Mouse (Mus musculus) forebrain, embryonic 13.5 days (tissue): ENCODE data around the gene Baat. TPM values are rescaled to one million over a fixed set of nuclear protein-coding genes. Genes with fewer than 3 reads are reported as not detected.

Source experiments
- ATAC-seq: fragments of 200-750 bp; cut with Nextera tagmentation; 2 replicates; pipeline ENCODE4 v1.8.0; 2017
- H3K27ac ChIP-seq: fragments of 300-500 bp; sonication (generic); 2 replicates; pipeline ENCODE4 v1.5.1; 2015; ENCODE audit warnings: inconsistent platforms, mild to moderate bottlenecking, moderate library complexity
- H3K27me3 ChIP-seq: fragments of 300-500 bp; sonication (generic); 2 replicates; pipeline ENCODE4 v1.6.1; 2015; ENCODE audit warnings: mild to moderate bottlenecking, inconsistent platforms
- H3K36me3 ChIP-seq: fragments of 300-500 bp; sonication (generic); 2 replicates; pipeline ENCODE4 v1.6.1; 2015; ENCODE audit warnings: mild to moderate bottlenecking, inconsistent platforms; ENCODE audit not compliant: poor library complexity, severe bottlenecking
- H3K4me1 ChIP-seq: fragments of 300-500 bp; sonication (generic); 2 replicates; pipeline ENCODE4 v1.6.1; 2015; ENCODE audit warnings: inconsistent platforms
- H3K4me2 ChIP-seq: fragments of 300-500 bp; sonication (generic); 2 replicates; pipeline ENCODE4 v1.6.1; 2015; ENCODE audit warnings: inconsistent platforms, mild to moderate bottlenecking, moderate library complexity
- H3K4me3 ChIP-seq: fragments of 300-500 bp; sonication (generic); 2 replicates; pipeline ENCODE4 v1.5.1; 2015; ENCODE audit warnings: mild to moderate bottlenecking, inconsistent platforms
- H3K9ac ChIP-seq: fragments of 300-500 bp; sonication (generic); 2 replicates; pipeline ENCODE4 v1.6.1; 2015; ENCODE audit warnings: mild to moderate bottlenecking, inconsistent platforms
- H3K9me3 ChIP-seq: fragments of 300-500 bp; sonication (generic); replicated peaks from 2 replicates; pipeline ENCODE4 v1.6.1; 2016; ENCODE audit warnings: inconsistent platforms
- WGBS: fragments of 180-500 bp; shearing (Covaris S2); methylation state at CpG from one replicate; pipeline ENCODE4 v1.1.7; 2015; 5-methylcytosine and 5-hydroxymethylcytosine counted together
- polyA plus RNA-seq: library from polyadenylated mRNA; unstranded; fragments of >200 nt; fragmentation: Nextera tagmentation; extraction: Ambion mirVana; gene quantifications from 2 replicates; pipeline ENCODE4 v1.2.1, GENCODE M21; 2015

The Baat gene
- polyA plus RNA-seq: 0.14 TPM in 1 of 2 replicates, not detected in the other

DNA sequence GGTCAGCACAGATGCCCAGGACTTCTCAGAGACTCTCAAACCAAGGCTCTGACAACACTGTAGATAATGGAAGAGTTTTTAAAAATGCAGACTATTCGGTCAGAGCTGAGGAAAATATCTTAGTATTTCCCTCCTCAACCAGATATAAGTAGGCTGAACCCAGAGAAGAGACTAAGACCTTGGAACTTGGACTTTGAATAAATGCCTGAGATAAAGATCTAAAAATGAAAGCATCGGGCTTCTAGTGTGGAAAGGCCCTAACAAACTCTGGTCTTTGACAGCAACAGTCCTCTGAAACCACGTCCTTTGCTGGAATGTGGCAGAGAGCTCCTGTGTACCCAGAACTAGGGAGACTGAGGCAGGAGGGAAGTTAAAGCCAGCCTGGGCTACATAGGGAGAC lies at the start of gene Baat:
Gene Baat, minus strand, starts transcription at position 172 of the 400 bp plus-strand sequence.
- no peaks in the 10 kb centered on the region for H3K27me3 ChIP-seq
- H3K36me3 ChIP-seq: no peaks in the 10 kb centered on the region
- no peak within 1 kb of the TSS for H3K4me3 ChIP-seq
- WGBS: 81% methylated on average over 3 of the region's 3 CpGs
- H3K9me3 ChIP-seq: no peaks in the 10 kb centered on the region
- no peak within 1 kb of the TSS for H3K9ac ChIP-seq
- ATAC-seq: no peak
- H3K27ac ChIP-seq: no peak within 1 kb of the TSS
- no peaks in the 10 kb centered on the region for H3K4me1 ChIP-seq
- no peak within 1 kb of the TSS for H3K4me2 ChIP-seq

DNA sequence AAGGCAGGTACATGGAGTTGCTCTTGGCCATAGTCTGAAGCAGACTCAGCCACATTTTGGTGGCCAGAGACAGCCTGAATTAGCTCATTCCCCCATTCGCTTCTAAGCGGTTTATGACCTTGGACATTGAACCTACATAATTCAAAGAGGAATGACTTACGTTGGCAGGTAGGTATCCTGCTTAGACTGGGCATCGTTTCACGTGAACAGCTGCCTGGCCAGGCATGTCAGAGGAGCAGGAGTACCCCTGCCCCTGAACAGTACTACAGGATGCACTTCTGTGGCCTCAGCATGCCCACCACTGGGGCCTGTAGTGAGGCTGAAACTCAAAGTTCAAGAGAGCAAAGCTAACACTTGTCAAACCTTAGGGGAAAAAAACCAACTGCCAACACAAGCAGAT lies 47.0 kb upstream of the Baat start:
- Histone ChIP-seq H3K9ac (no peak overlapping the region), H3K4me1 (no peaks in the 10 kb centered on the region), H3K27ac (no peak overlapping the region), H3K27me3 (no peaks in the 10 kb centered on the region), H3K36me3 (no peaks in the 10 kb centered on the region), H3K4me3 (no peak overlapping the region), H3K4me2 (no peak overlapping the region), H3K9me3 (no peaks in the 10 kb centered on the region)
- 88% methylated on average over 5 of the region's 5 CpGs for WGBS
- no peak for ATAC-seq

DNA sequence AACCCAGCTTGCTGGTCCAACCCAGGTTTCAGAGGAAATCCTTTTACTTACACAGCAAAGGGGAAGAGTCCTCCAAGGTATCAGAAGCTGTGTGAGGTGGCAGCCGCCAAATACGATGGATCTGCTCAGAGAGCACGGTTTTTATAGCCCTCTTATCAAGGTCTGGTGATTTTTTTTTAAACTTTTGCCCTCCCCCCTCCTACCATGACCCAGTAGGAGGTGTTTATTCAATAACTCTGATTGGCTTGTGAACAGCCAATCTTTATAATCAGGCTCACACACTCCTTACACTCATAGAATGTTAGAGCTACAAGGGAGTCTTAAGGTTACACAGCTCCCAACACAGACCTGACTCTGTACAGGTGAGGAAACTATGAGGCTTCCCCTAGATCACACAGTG lies 43.0 kb upstream of the Baat start, which contains the start of gene Aldob:
Gene Aldob, minus strand, starts transcription at position 164 of the 400 bp plus-strand sequence.
- ATAC-seq: no peak
- H3K27ac ChIP-seq: no peak within 1 kb of the TSS
- H3K9ac ChIP-seq: no peak within 1 kb of the TSS
- H3K4me1 ChIP-seq: no peaks in the 10 kb centered on the region
- no peak within 1 kb of the TSS for H3K4me2 ChIP-seq
- no peaks in the 10 kb centered on the region for H3K27me3 ChIP-seq
- H3K36me3 ChIP-seq: no peaks in the 10 kb centered on the region
- no peak within 1 kb of the TSS for H3K4me3 ChIP-seq
- 75% methylated on average over 3 of the region's 3 CpGs for WGBS
- no peaks in the 10 kb centered on the region for H3K9me3 ChIP-seq

DNA sequence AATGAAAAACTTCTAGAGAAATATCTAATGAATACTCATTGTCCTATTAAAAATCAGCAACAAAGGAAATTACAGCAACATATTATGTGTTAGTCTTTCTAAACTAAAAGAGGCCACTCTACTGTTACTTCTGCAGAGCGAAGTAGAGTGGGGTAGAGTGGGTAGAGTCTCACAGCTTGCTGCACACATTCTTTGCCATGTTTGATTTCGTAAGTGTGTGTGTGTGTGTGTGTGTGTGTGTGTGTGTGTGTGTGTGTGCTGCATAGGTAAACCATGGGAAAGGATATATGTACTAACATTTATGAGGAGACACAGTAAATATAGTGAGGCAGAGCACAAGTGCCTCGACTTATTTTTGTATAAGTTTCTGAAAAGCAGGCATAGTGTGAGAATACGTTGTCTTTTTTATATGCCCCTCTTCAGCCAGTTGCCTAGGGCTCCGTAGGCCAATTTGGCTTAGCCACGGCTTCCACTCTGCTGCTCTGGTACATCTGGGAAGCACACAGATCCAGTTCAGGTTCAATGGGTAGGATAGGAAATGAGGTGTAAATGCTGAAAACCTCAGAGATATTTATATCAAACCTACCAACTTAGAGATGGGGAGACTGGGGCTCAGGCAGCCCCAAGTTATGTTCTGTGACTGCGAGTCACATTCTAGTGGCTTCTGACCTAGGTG lies 41.3 kb upstream of the Baat start:
- Histone ChIP-seq H3K9ac (no peak overlapping the region), H3K9me3 (no peaks in the 10 kb centered on the region), H3K27me3 (no peaks in the 10 kb centered on the region), H3K4me3 (no peak overlapping the region), H3K4me2 (no peak overlapping the region), H3K4me1 (no peaks in the 10 kb centered on the region), H3K36me3 (no peaks in the 10 kb centered on the region), H3K27ac (no peak overlapping the region)
- WGBS: 81% methylated on average over 7 of the region's 7 CpGs
- ATAC-seq: no peak

DNA sequence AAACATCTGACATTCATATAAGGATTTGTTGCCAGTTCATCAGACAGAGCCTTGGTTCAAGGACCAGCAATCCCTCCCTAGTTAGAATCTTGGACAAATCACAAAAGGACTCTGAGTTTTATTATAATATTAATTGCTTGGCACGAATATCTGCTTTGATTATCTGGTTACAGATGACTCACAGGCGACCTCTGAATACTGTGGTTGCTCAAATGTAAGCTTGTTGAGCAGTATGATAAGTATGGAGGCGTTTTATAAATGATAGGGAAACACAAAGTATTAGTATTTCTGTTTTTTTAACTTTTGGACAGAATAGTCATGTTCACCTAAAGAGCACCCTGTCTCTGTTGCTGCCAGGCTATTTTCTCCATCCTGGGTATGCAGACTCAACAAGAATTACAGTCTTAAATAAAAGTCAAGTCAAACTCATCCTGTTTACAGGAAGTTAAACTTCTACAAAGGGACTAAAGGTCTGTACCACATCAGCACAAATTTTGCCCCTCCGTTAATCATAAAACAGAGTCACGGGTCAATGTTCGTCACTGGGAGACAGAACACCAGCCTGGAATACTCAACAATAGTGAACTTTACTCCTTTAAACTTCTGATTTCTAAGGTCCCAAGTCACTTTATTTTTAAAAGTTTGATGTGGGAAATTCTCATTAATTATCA lies 40.7 kb upstream of the Baat start:
- Histone ChIP-seq H3K27me3 (no peaks in the 10 kb centered on the region), H3K9ac (no peak overlapping the region), H3K4me1 (no peaks in the 10 kb centered on the region), H3K4me2 (no peak overlapping the region), H3K4me3 (no peak overlapping the region), H3K27ac (no peak overlapping the region), H3K36me3 (no peaks in the 10 kb centered on the region), H3K9me3 (no peaks in the 10 kb centered on the region)
- WGBS: 74% methylated on average over 6 of the region's 6 CpGs
- no peak for ATAC-seq

DNA sequence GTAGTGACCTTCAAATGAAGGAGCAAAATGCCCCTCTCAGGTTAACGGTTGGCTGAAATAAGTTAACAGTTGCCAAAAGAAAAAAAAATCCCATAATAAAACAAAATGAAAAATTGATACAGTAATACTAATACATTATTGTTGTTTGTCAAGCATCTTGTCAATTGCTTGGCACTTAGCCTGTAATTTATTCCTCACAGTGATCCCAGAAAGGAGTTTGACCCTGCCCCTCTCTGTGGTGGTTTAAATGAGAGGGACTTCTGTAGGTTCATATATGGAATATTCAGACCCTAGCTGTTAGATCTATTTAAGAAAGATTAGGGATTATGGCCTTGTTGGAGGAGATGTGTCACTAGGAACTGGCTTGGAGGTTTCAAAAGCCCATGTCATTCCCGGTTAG lies 39.7 kb upstream of the Baat start:
- Histone ChIP-seq H3K4me2 (no peak overlapping the region), H3K4me3 (no peak overlapping the region), H3K9me3 (no peaks in the 10 kb centered on the region), H3K9ac (no peak overlapping the region), H3K4me1 (no peaks in the 10 kb centered on the region), H3K36me3 (no peaks in the 10 kb centered on the region), H3K27me3 (no peaks in the 10 kb centered on the region), H3K27ac (no peak overlapping the region)
- ATAC-seq: no peak
- WGBS: 92% methylated on average over 2 of the region's 2 CpGs

DNA sequence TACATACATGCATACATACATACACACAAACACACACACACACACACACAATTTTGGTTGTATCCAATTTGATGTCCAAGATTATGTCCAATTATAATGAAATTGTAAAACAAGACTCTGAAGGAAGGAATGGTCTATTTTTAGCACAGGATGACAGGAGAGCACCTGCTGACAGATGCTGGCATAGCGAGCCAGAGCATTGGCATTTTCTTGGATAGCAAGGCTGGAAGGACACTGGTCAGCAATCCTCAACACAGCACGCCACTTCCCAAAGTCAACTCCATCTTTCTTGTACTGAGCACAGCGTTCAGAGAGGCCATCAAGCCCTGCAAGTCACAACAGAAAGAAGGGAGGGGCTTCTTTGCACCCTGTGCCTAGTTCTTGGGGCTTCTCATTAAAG lies 34.6 kb upstream of the Baat start:
- no peaks in the 10 kb centered on the region for H3K36me3 ChIP-seq
- H3K9ac ChIP-seq: no peak overlapping the region
- H3K9me3 ChIP-seq: no peaks in the 10 kb centered on the region
- no peaks in the 10 kb centered on the region for H3K4me1 ChIP-seq
- H3K4me3 ChIP-seq: no peak overlapping the region
- 79% methylated on average over 3 of the region's 3 CpGs for WGBS
- H3K4me2 ChIP-seq: no peak overlapping the region
- no peak overlapping the region for H3K27ac ChIP-seq
- ATAC-seq: no peak
- H3K27me3 ChIP-seq: no peaks in the 10 kb centered on the region

DNA sequence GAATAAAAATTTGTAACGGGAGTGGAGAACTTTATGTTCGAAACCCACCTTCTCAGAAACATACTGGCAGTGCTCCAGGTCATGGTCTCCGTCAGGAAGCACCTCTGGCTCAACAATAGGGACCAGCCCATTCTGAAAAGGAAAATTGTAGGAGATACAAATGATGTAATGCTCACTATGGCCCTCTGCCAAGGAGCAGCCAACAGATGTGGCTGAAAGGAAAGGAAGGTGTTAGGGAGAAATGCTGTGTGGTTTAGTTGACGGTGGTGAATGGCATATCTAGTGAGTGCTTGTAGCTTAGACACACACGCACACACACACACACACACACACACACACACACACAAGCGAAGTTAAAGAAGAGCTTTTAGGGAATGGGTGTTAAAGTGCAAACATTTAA lies 33.3 kb upstream of the Baat start:
- H3K36me3 ChIP-seq: no peaks in the 10 kb centered on the region
- 61% methylated on average over 6 of the region's 6 CpGs for WGBS
- H3K27ac ChIP-seq: no peak overlapping the region
- ATAC-seq: no peak
- no peak overlapping the region for H3K4me3 ChIP-seq
- no peak overlapping the region for H3K9ac ChIP-seq
- H3K4me1 ChIP-seq: no peaks in the 10 kb centered on the region
- no peaks in the 10 kb centered on the region for H3K27me3 ChIP-seq
- no peak overlapping the region for H3K4me2 ChIP-seq
- H3K9me3 ChIP-seq: no peaks in the 10 kb centered on the region

DNA sequence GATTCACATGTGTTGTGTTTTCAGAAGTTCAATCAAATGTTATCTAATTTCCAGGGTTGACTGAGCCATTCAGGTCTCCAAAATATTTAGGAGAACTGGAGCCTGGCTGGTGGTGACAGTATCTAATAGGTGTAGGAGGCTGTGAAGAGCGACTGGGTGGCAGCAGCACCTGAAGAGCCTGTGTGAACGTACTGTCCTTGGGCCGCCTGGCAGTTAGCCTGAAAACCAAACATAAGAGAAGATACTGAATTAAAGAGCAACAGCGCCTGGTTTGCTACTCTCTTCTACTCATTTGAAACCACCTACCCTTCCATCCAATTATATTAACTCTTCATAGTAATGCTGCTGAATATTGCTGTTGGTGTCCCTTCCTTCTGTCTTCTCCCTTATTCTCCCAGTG lies 30.3 kb upstream of the Baat start:
- H3K36me3 ChIP-seq: peaks cover 9% of the 10 kb centered on the region
- H3K4me1 ChIP-seq: no peaks in the 10 kb centered on the region
- H3K4me3 ChIP-seq: no peak overlapping the region
- WGBS: 89% methylated on average over 4 of the region's 4 CpGs
- no peak for ATAC-seq
- H3K27ac ChIP-seq: no peak overlapping the region
- no peak overlapping the region for H3K9ac ChIP-seq
- no peaks in the 10 kb centered on the region for H3K27me3 ChIP-seq
- H3K4me2 ChIP-seq: no peak overlapping the region
- no peaks in the 10 kb centered on the region for H3K9me3 ChIP-seq

DNA sequence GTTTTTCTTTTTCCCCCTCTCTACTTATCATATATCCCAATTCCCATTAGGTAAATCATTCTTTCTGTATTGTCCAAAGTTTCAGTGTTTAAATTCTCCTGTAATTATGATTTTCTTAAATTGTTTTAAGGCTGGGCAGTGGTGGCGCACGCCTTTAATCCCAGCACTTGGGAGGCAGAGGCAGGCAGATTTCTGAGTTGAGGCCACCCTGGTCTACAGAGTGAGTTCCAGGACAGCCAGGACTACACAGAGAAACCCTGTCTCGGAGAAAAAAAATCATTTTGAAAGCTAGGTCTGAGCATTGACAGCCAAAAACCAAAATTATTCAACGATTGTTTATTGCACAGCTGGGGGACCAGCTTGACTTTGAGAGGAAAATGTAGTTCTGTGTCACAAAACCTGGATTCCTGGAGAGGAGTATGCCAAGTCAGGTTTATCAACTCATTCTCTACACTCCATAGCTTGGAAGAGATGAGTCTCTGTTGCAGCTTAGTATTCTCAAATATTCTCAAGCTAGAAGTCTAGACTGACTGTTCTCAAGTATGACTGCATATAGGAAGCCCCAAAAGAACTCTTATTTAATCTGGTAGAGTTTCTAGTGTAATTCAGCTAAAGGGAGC lies 29.4 kb upstream of the Baat start:
- peaks cover 12% of the 10 kb centered on the region for H3K36me3 ChIP-seq
- H3K4me2 ChIP-seq: no peak overlapping the region
- no peak for ATAC-seq
- no peak overlapping the region for H3K4me3 ChIP-seq
- no peaks in the 10 kb centered on the region for H3K4me1 ChIP-seq
- H3K27me3 ChIP-seq: no peaks in the 10 kb centered on the region
- no peak overlapping the region for H3K27ac ChIP-seq
- H3K9me3 ChIP-seq: no peaks in the 10 kb centered on the region
- 90% methylated on average over 4 of the region's 4 CpGs for WGBS
- H3K9ac ChIP-seq: no peak overlapping the region

DNA sequence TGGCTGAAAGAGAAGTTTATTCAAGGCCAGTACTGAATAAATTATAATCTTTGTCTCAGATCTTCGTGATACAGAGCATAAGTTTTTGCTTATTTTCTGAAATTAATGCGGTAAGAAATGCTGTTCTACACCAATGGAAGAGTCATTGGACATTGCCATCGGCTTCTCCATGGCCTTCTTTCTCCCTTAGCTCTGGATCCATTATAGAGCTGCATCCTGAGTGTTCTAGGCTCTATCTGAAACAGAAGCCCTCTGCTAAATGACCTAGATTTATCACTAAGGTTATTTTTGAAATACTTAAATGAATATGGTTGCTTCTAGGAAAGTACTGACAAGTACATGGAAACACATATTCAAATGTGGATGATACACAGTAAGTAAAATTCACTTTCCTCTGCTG lies 28.7 kb upstream of the Baat start:
- Histone ChIP-seq H3K9me3 (0 out of 2 replicates have a peak, but pooled peaks cover under 1% of the 10 kb centered on the region), H3K4me1 (no peaks in the 10 kb centered on the region), H3K27me3 (no peaks in the 10 kb centered on the region), H3K36me3 (peaks cover 20% of the 10 kb centered on the region), H3K4me3 (no peak overlapping the region), H3K9ac (no peak overlapping the region), H3K4me2 (no peak overlapping the region), H3K27ac (no peak overlapping the region)
- no peak for ATAC-seq
- WGBS: 88% methylated on average over 3 of the region's 3 CpGs

DNA sequence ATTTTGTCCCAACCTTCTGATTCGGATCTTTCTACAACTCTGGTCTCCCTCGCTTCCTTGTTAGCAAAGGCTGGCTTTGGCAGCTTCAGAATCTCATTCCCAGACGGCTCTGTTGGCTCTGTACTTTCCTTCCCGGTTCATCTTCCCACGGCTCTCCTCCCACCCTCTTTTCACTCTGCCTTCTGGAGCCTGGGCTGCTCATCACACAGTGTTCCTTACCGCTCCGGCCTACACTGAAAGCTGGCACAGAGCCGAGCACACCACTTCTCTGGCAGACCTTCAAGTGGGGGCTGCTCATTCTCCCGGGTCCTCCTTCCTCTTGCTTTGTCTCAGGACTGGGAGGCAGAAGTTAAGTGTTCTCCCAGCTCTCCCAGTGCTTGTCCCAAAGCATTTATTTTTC lies 16.2 kb upstream of the Baat start:
- Histone ChIP-seq H3K4me2 (peak overlapping the region; percentile 75), H3K4me3 (peak overlapping the region; percentile 74; the same call in 1 of the 2 replicates), H3K4me1 (peaks cover 32% of the 10 kb centered on the region), H3K27me3 (no peaks in the 10 kb centered on the region), H3K27ac (no peak overlapping the region), H3K9ac (0 out of 2 replicates have a peak overlapping the region, but pooled peaks have one; percentile 76), H3K36me3 (peaks cover 20% of the 10 kb centered on the region), H3K9me3 (no peaks in the 10 kb centered on the region)
- WGBS: 65% methylated on average over 9 of the region's 9 CpGs
- ATAC-seq: no peak
